Mouse (Mus musculus): ENCODE results near the gene Sema6b. TPM values are rescaled to one million over a fixed set of nuclear protein-coding genes. Genes with fewer than 3 reads are reported as not detected.

Sema6b gene
- polyA plus RNA-seq, 1 experiment from 2014 or later, result 11.7 TPM

DNA sequence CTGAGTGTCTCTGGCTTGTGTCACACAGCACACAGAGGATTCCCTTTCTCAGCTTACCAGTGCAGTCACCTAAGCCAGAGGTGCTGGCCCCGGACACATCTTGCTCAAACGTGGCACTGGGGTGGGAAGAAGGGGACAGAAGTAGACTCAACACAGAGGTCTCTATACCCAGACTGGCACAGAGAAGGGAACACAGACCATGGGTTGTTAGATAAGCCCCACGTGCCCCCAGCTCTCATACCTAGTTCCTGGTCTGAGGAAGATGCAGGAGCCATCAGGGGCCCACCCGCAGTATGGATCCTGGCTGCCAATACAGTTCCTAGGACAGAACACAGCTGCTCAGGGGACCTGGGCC, 14.9 kb downstream of the Sema6b start:
- peaks cover 78% of the 10 kb centered on the region for H3K36me3 ChIP-seq
- 90% methylated on average over 4 of the region's 4 CpGs for WGBS
- H3K4me3 ChIP-seq, result no peak overlapping the region
- ATAC-seq (ENCODE audit: low FRiP score), result no peak
- H3K4me1 ChIP-seq (replicated peaks), result peaks cover 12% of the 10 kb centered on the region; the same call in 1 of the 2 replicates
- peaks cover 77% of the 10 kb centered on the region for H3K27me3 ChIP-seq
- no peak overlapping the region for H3K9ac ChIP-seq
- H3K4me2 ChIP-seq, result no peak overlapping the region
- H3K9me3 ChIP-seq, result peaks cover 13% of the 10 kb centered on the region
- no peak overlapping the region for H3K27ac ChIP-seq

DNA sequence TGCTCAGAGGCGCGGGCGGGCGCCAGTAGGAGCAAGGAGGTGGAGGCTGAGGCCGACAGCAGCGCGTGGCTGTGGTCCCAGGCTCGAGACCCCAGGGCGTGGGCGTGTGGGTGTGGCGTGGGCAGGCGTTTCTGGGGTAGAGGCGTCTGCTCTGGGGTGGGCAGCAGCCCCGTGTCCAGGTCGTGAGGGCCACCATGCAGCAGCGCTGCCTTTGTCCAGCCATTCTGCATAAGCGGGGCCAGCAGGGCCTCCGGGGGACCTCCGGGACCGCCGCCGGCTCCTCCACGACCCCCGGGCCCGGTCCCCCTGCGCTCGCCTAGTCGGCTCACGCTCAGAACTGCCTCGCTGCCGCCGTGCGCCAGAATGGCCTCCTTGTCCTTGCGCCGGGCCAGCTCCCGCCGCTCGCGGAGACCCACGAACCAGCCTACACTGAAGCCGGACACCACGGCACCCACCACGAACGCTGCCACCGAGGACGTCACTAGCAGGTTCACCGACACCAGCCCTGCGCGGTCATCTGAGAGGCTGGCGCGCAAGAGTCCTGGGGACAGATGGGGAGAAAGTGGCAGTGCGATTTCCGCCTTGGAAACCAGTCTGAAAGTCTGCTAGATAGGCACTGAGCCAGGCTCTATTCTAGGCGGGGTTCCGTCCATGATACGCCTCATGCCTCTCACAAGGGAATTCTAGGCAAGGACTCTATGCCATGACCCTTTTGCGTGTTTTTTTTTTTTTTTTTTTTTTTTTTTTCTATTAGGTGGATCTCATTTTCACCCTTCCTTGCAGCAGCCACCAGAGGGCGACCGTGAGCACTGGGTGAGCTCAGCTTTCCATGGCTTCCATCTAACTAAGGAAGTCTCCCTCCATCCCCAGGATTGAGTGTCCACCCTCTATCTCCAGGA, 15.5 kb downstream of the Sema6b start:
- Histone ChIP-seq H3K27ac (no peak overlapping the region), H3K4me3 (peak overlapping the region; percentile 21), H3K4me2 (peak overlapping the region; percentile 40), H3K9ac (no peak overlapping the region; the same call in 1 of the 2 replicates), H3K9me3 (peaks cover 13% of the 10 kb centered on the region), H3K27me3 (peaks cover 83% of the 10 kb centered on the region), H3K4me1 (replicated peaks) (peaks cover 18% of the 10 kb centered on the region; the same call in 1 of the 2 replicates), H3K36me3 (peaks cover 71% of the 10 kb centered on the region)
- ATAC-seq (ENCODE audit: low FRiP score), result no peak
- 9% methylated on average over 59 of the region's 59 CpGs for WGBS

GRCm38 (mm10) chr17:56123681-56124340, 16.3 kb downstream of the Sema6b start:
- Histone ChIP-seq H3K27ac (no peak overlapping the region), H3K9ac (no peak overlapping the region), H3K36me3 (peaks cover 63% of the 10 kb centered on the region), H3K27me3 (peaks cover 91% of the 10 kb centered on the region), H3K4me3 (peak overlapping the region; percentile 21; the same call in 1 of the 2 replicates), H3K4me2 (peak overlapping the region; percentile 40), H3K4me1 (replicated peaks) (peaks cover 19% of the 10 kb centered on the region; the same call in 1 of the 2 replicates), H3K9me3 (peaks cover 13% of the 10 kb centered on the region)
- WGBS, result 44% methylated on average over 56 of the region's 59 CpGs
- no peak for ATAC-seq (ENCODE audit: low FRiP score)

DNA sequence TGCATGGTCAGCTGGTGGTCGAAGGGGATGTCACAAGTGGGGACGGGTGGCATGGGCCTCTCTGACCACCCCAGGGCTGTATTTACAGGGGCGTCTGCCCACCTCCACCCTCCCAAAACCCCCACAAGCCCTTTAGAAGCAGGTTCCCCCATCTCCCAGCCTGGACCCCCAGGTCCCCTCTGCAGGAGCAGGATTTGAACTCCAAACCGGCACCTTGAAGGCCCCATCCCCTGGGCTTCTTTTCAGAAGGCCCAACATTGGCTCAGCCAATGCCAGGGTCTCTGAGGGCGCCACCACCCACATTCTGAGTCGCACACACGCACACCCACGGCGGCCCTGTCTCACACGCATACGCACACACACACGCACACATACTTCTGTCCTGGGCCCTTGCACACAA, 17.0 kb downstream of the Sema6b start:
- WGBS, result 93% methylated on average over 12 of the region's 12 CpGs
- no peak for ATAC-seq (ENCODE audit: low FRiP score)
- Histone ChIP-seq H3K27ac (no peak overlapping the region), H3K4me2 (no peak overlapping the region), H3K36me3 (peaks cover 57% of the 10 kb centered on the region), H3K9ac (no peak overlapping the region), H3K9me3 (peaks cover 13% of the 10 kb centered on the region), H3K4me3 (no peak overlapping the region), H3K4me1 (replicated peaks) (peaks cover 19% of the 10 kb centered on the region; the same call in 1 of the 2 replicates), H3K27me3 (peaks cover 97% of the 10 kb centered on the region)

GRCm38 (mm10) chr17:56121826-56122225, 18.3 kb downstream of the Sema6b start, which contains the start of gene Lrg1:
Gene Lrg1, minus strand, starts transcription at chr17:56122001.
- Histone ChIP-seq H3K27me3 (peaks cover 95% of the 10 kb centered on the region), H3K36me3 (peaks cover 43% of the 10 kb centered on the region), H3K9ac (no peak within 1 kb of the TSS), H3K4me3 (no peak within 1 kb of the TSS; the same call in 1 of the 2 replicates), H3K4me2 (no peak within 1 kb of the TSS), H3K4me1 (replicated peaks) (peaks cover 26% of the 10 kb centered on the region), H3K27ac (no peak within 1 kb of the TSS), H3K9me3 (peaks cover 13% of the 10 kb centered on the region)
- 64% methylated on average over 2 of the region's 2 CpGs for WGBS
- ATAC-seq (ENCODE audit: low FRiP score), result no peak

- no peak overlapping the region for H3K4me3 ChIP-seq
- H3K27me3 ChIP-seq, result peaks cover 95% of the 10 kb centered on the region
- WGBS, result 10% methylated on average over 66 of the region's 66 CpGs
- ATAC-seq (ENCODE audit: low FRiP score), result no peak
- H3K9me3 ChIP-seq, result peaks cover 13% of the 10 kb centered on the region
- peak overlapping the region; percentile 46; the same call in 1 of the 2 replicates for H3K9ac ChIP-seq
- no peak overlapping the region for H3K27ac ChIP-seq
- 0 out of 2 replicates have a peak overlapping the region, but pooled peaks have one; percentile 2 for H3K4me2 ChIP-seq
- H3K36me3 ChIP-seq, result peaks cover 29% of the 10 kb centered on the region
- peaks cover 26% of the 10 kb centered on the region for H3K4me1 ChIP-seq (replicated peaks)
Measured at GRCm38 (mm10) chr17:56119981-56120880, 19.9 kb downstream of the Sema6b start.

DNA sequence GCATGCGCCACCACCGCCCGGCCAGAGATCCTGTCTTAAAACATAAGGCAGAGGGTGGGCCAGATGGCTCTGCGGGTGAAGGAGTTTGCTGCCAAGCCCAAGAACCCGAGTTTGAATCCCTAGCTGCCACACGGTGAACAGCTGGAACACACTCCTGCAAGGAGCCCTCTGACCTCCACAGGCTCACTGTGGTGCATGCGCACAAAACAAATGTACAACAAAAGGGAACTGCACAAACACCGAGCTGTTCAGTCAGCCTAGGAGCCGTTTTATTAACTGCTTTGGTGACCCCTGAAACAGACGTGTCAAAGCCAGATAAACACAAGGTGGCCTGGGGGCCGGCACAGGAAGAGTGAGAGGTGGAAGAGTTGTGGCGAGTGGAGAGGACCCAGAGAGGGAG, 20.7 kb downstream of the Sema6b start:
- Histone ChIP-seq H3K4me3 (no peak overlapping the region), H3K9me3 (peaks cover 13% of the 10 kb centered on the region), H3K9ac (no peak overlapping the region), H3K27me3 (peaks cover 91% of the 10 kb centered on the region), H3K4me1 (replicated peaks) (peaks cover 23% of the 10 kb centered on the region), H3K4me2 (no peak overlapping the region), H3K36me3 (peaks cover 23% of the 10 kb centered on the region), H3K27ac (no peak overlapping the region)
- no peak for ATAC-seq (ENCODE audit: low FRiP score)
- WGBS, result 41% methylated on average over 12 of the region's 12 CpGs

GRCm38 (mm10) chr17:56117251-56117710, 22.9 kb downstream of the Sema6b start, which contains the start of gene Plin5:
Gene Plin5, minus strand, starts transcription at chr17:56117596.
- Histone ChIP-seq H3K4me2 (peak within 1 kb of the TSS; percentile 58), H3K4me3 (peak within 1 kb of the TSS; percentile 30), H3K27me3 (peaks cover 69% of the 10 kb centered on the region), H3K9me3 (peaks cover 4% of the 10 kb centered on the region), H3K9ac (peak within 1 kb of the TSS; percentile 55; the same call in 1 of the 2 replicates), H3K4me1 (replicated peaks) (peaks cover 24% of the 10 kb centered on the region), H3K36me3 (peaks cover 1% of the 10 kb centered on the region), H3K27ac (no peak within 1 kb of the TSS)
- WGBS, result under 1% methylated on average over 27 of the region's 27 CpGs
- ATAC-seq (ENCODE audit: low FRiP score), result peak; percentile 43

DNA sequence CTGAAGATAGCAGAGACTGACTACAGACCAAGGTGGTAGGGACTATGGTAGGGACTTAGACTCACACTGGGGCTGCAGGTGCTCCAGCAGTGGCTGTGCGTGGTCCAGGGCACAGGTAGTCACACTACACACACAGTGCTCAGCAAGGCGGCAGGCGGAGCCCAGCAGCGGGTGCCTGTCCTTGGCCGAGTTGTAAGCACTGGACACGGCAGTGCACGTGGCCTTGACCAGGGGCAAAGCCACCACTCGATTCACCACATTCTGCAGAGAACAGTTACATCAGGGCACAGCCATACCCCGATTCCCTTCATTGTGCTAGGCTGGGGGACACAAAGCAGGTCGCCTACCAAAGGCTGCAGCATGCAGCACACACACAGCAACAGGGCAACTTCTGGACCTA, 23.9 kb downstream of the Sema6b start:
- no peak for ATAC-seq (ENCODE audit: low FRiP score)
- H3K27me3 ChIP-seq, result peaks cover 58% of the 10 kb centered on the region
- H3K4me2 ChIP-seq, result no peak overlapping the region
- peaks cover 24% of the 10 kb centered on the region for H3K4me1 ChIP-seq (replicated peaks)
- H3K36me3 ChIP-seq, result no peaks in the 10 kb centered on the region
- no peaks in the 10 kb centered on the region for H3K9me3 ChIP-seq
- no peak overlapping the region for H3K4me3 ChIP-seq
- no peak overlapping the region for H3K9ac ChIP-seq
- WGBS, result 79% methylated on average over 10 of the region's 10 CpGs
- no peak overlapping the region for H3K27ac ChIP-seq

- peaks cover 20% of the 10 kb centered on the region for H3K4me1 ChIP-seq (replicated peaks)
- H3K4me3 ChIP-seq, result no peak overlapping the region
- no peak overlapping the region; the same call in 1 of the 2 replicates for H3K27ac ChIP-seq
- H3K9me3 ChIP-seq, result no peaks in the 10 kb centered on the region
- no peak overlapping the region for H3K4me2 ChIP-seq
- WGBS, result 54% methylated on average over 3 of the region's 3 CpGs
- ATAC-seq (ENCODE audit: low FRiP score), result no peak
- H3K36me3 ChIP-seq, result peaks cover 4% of the 10 kb centered on the region
- H3K9ac ChIP-seq, result peak overlapping the region; percentile 13; the same call in 1 of the 2 replicates
- H3K27me3 ChIP-seq, result peaks cover 26% of the 10 kb centered on the region
Measured at GRCm38 (mm10) chr17:56112743-56113142, 27.4 kb downstream of the Sema6b start.

GRCm38 (mm10) chr17:56111864-56112263, 28.3 kb downstream of the Sema6b start:
- H3K4me1 ChIP-seq (replicated peaks), result peaks cover 13% of the 10 kb centered on the region
- no peaks in the 10 kb centered on the region for H3K9me3 ChIP-seq
- peaks cover 9% of the 10 kb centered on the region for H3K36me3 ChIP-seq
- H3K9ac ChIP-seq, result no peak overlapping the region
- H3K27ac ChIP-seq, result no peak overlapping the region
- peaks cover 18% of the 10 kb centered on the region for H3K27me3 ChIP-seq
- WGBS, result 41% methylated on average over 5 of the region's 5 CpGs
- no peak overlapping the region for H3K4me3 ChIP-seq
- ATAC-seq (ENCODE audit: low FRiP score), result peak; percentile 6; the same call in 1 of the 2 replicates
- no peak overlapping the region for H3K4me2 ChIP-seq
